Mouse (Mus musculus): ENCODE measurements around the gene Ncl. TPM values are rescaled to one million over a fixed set of nuclear protein-coding genes. Genes with fewer than 3 reads are reported as not detected.

Ncl gene
- 100 to 1,000 TPM; 109 to 127 TPM for total RNA-seq (2021)

GRCm38 (mm10) chr1:86358906-86359797, at the start of gene Ncl:
Gene Ncl (minus strand): TSS chr1:86359400.
- peak; percentile 92 to 94 for DNase-seq

GRCm38 (mm10) chr1:86408515-86408914, 49.3 kb upstream of the Ncl start:
- intact Hi-C loops (cut with DNase I), result no loop called here
- no peak for DNase-seq

More at GRCm38 (mm10) chr1:86358906-86359797, at the start of gene Ncl:
- intact Hi-C loops (cut with DNase I), result no loop called here

GRCm38 (mm10) chr1:86406914-86407313, 47.7 kb upstream of the Ncl start:
- DNase-seq, result no peak
- intact Hi-C loops (cut with DNase I), result no loop called here

- DNase-seq, result no peak
- intact Hi-C loops (cut with DNase I), result no loop called here
Measured at GRCm38 (mm10) chr1:86406313-86406712, 47.1 kb upstream of the Ncl start.

GRCm38 (mm10) chr1:86404834-86405233, 45.6 kb upstream of the Ncl start:
- intact Hi-C loops (cut with DNase I), result no loop called here

GRCm38 (mm10) chr1:86400096-86400754, 41.0 kb upstream of the Ncl start:
- intact Hi-C loops (cut with DNase I), result no loop called here
- DNase-seq, result no peak

More at GRCm38 (mm10) chr1:86404834-86405233, 45.6 kb upstream of the Ncl start:
- DNase-seq, result peak in 1 of 2 experiments; percentile 35

GRCm38 (mm10) chr1:86399322-86399721, 40.1 kb upstream of the Ncl start:
- intact Hi-C loops (cut with DNase I), result no loop called here
- no peak for DNase-seq

- no peak for DNase-seq
- intact Hi-C loops (cut with DNase I), result no loop called here
Measured at GRCm38 (mm10) chr1:86398222-86398621, 39.0 kb upstream of the Ncl start.

GRCm38 (mm10) chr1:86397621-86398020, 38.4 kb upstream of the Ncl start:
- DNase-seq, result no peak
- intact Hi-C loops (cut with DNase I), result no loop called here

- intact Hi-C loops (cut with DNase I), result no loop called here
- no peak for DNase-seq
Measured at GRCm38 (mm10) chr1:86395897-86396296, 36.7 kb upstream of the Ncl start.

- intact Hi-C loops (cut with DNase I), result loop anchor here (5.0 kb wide), 1 partner anchor 33 kb away; the partner anchor contains the start of genes Nmur1 and Tex44
- DNase-seq, result no peak
Measured at GRCm38 (mm10) chr1:86394246-86394645, 35.0 kb upstream of the Ncl start.

- intact Hi-C loops (cut with DNase I), result loop anchor here (5.0 kb wide), 1 partner anchor 34 kb away; the partner anchor contains the start of genes Nmur1 and Tex44
- no peak for DNase-seq
Measured at GRCm38 (mm10) chr1:86393219-86393618, 34.0 kb upstream of the Ncl start.

- DNase-seq, result no peak
- intact Hi-C loops (cut with DNase I), result loop anchor here (5.0 kb wide), 1 partner anchor 36 kb away; the partner anchor contains the start of genes Nmur1 and Tex44
Measured at GRCm38 (mm10) chr1:86391425-86391824, 32.2 kb upstream of the Ncl start.

- DNase-seq, result peak; percentile 76 to 85
- intact Hi-C loops (cut with DNase I), result no loop called here
Measured at GRCm38 (mm10) chr1:86389230-86389629, 30.0 kb upstream of the Ncl start.

- intact Hi-C loops (cut with DNase I), result no loop called here
- DNase-seq, result peak; percentile 34 to 43
Measured at GRCm38 (mm10) chr1:86381027-86381426, 21.8 kb upstream of the Ncl start.

GRCm38 (mm10) chr1:86379161-86379569, 20.0 kb upstream of the Ncl start:
- intact Hi-C loops (cut with DNase I), result no loop called here
- DNase-seq, result peak; percentile 13 to 25

- intact Hi-C loops (cut with DNase I), result no loop called here
- DNase-seq, result no peak
Measured at GRCm38 (mm10) chr1:86378662-86379061, 19.5 kb upstream of the Ncl start.

GRCm38 (mm10) chr1:86376354-86376753, 17.2 kb upstream of the Ncl start:
- DNase-seq, result no peak
- intact Hi-C loops (cut with DNase I), result no loop called here

GRCm38 (mm10) chr1:86371997-86372396, 12.8 kb upstream of the Ncl start:
- peak; percentile 51 to 64 for DNase-seq
- intact Hi-C loops (cut with DNase I), result loop anchor here (2.0 kb wide), 2 partner anchors 43 to 57 kb away; no protein-coding TSS in a partner anchor

GRCm38 (mm10) chr1:86368086-86368485, 8.9 kb upstream of the Ncl start:
- DNase-seq, result no peak
- intact Hi-C loops (cut with DNase I), result no loop called here

- intact Hi-C loops (cut with DNase I), result loop anchor here (5.0 kb wide), 1 partner anchor 169 kb away; no protein-coding TSS in a partner anchor
- no peak for DNase-seq
Measured at GRCm38 (mm10) chr1:86363671-86364070, 4.5 kb upstream of the Ncl start.

Measured in heart, postnatal 36 days (tissue).